Mouse (Mus musculus): ENCODE results near the gene Tagln. TPM values are rescaled to one million over a fixed set of nuclear protein-coding genes. Genes with fewer than 3 reads are reported as not detected.
A peak's percentile ranks its signal among the peaks of the same experiment; 100 is the strongest.

Gene Tagln
- polyA plus RNA-seq, 1 experiment from 2014 or later, result 10.8 TPM

GRCm38 (mm10) chr9:45958023-45958670 is 22.3 kb upstream of the Tagln start:
- H3K4me2 ChIP-seq, result no peak overlapping the region
- H3K36me3 ChIP-seq, result peaks cover 32% of the 10 kb centered on the region
- peaks cover 52% of the 10 kb centered on the region for H3K4me1 ChIP-seq (replicated peaks)
- peak overlapping the region; percentile 56 for H3K27ac ChIP-seq (replicated peaks)
- no peak overlapping the region for H3K9ac ChIP-seq
- H3K27me3 ChIP-seq, result no peaks in the 10 kb centered on the region
- 50% methylated on average over 7 of the region's 7 CpGs for WGBS
- H3K9me3 ChIP-seq, result no peaks in the 10 kb centered on the region
- H3K4me3 ChIP-seq, result no peak overlapping the region
- ATAC-seq (ENCODE audit: low read depth), result no peak

GRCm38 (mm10) chr9:45955107-45955963 is 19.5 kb upstream of the Tagln start, which contains the start of gene Sidt2:
Gene Sidt2 (minus strand): TSS chr9:45955258.
- Histone ChIP-seq H3K27ac (replicated peaks) (peak within 1 kb of the TSS; percentile 86), H3K9ac (peak within 1 kb of the TSS; percentile 91), H3K4me1 (replicated peaks) (peaks cover 56% of the 10 kb centered on the region), H3K36me3 (peaks cover 29% of the 10 kb centered on the region), H3K9me3 (no peaks in the 10 kb centered on the region), H3K4me3 (peak within 1 kb of the TSS; percentile 76), H3K27me3 (no peaks in the 10 kb centered on the region), H3K4me2 (peak within 1 kb of the TSS; percentile 94)
- ATAC-seq (ENCODE audit: low read depth), result peak; percentile 97
- WGBS, result under 1% methylated on average over 48 of the region's 48 CpGs

- H3K4me3 ChIP-seq, result peak overlapping the region; percentile 76
- H3K4me2 ChIP-seq, result peak overlapping the region; percentile 94
- ATAC-seq (ENCODE audit: low read depth), result peak; percentile 45
- under 1% methylated on average over 62 of the region's 63 CpGs for WGBS
- H3K27me3 ChIP-seq, result no peaks in the 10 kb centered on the region
- peak overlapping the region; percentile 86 for H3K27ac ChIP-seq (replicated peaks)
- H3K4me1 ChIP-seq (replicated peaks), result peaks cover 56% of the 10 kb centered on the region
- peaks cover 31% of the 10 kb centered on the region for H3K36me3 ChIP-seq
- no peaks in the 10 kb centered on the region for H3K9me3 ChIP-seq
- peak overlapping the region; percentile 91 for H3K9ac ChIP-seq
These were observed 18.6 kb upstream of the Tagln start for GRCm38 (mm10) chr9:45954294-45955106.

DNA sequence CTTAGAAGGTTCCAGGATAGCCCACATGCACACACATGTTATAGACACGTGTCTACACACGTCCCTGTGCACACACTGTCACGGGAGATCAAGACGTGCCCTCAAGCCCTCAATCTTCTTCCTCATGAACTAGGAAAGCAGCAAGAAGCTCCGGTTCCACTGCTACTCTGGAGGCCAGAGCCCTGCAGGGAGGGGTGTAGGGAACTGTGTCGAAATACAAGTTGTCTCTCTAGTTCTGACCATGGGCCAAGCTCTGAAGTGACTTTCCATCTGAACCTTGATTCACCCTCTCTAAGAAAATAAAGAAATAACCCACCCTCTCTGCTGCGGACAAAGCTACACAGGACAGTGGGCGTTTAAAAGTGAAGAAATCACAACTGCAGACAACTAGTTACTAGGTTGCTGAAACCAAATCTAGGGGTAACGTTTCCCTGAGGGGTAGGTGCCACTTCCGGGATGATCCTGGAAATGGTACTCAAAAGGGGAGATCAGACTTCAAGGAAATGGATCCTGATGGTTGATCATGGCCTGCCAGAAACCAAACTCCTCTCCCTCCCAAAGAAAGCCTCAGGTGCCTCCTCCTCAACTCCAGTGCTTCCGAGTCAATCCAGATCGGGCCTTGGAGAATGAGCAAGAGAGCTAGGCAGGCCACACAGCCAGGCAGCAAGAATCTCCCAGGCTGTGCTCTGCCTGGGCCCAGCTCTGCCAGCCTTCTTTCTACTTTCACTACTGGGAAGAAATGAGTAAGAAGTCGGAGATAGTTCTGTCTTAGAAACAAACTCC is 17.8 kb upstream of the Tagln start:
- peak overlapping the region; percentile 91 for H3K9ac ChIP-seq
- peak overlapping the region; percentile 86 for H3K27ac ChIP-seq (replicated peaks)
- H3K27me3 ChIP-seq, result no peaks in the 10 kb centered on the region
- peak overlapping the region; percentile 94 for H3K4me2 ChIP-seq
- H3K9me3 ChIP-seq, result no peaks in the 10 kb centered on the region
- peaks cover 39% of the 10 kb centered on the region for H3K36me3 ChIP-seq
- ATAC-seq (ENCODE audit: low read depth), result no peak
- peak overlapping the region; percentile 76 for H3K4me3 ChIP-seq
- WGBS, result 60% methylated on average over 13 of the region's 13 CpGs
- peaks cover 52% of the 10 kb centered on the region for H3K4me1 ChIP-seq (replicated peaks)

- no peak for ATAC-seq (ENCODE audit: low read depth)
- H3K9me3 ChIP-seq, result no peaks in the 10 kb centered on the region
- no peak overlapping the region for H3K27ac ChIP-seq (replicated peaks)
- WGBS, result 85% methylated on average over 7 of the region's 7 CpGs
- peak overlapping the region; percentile 91 for H3K9ac ChIP-seq
- peak overlapping the region; percentile 94; the same call in 1 of the 2 replicates for H3K4me2 ChIP-seq
- H3K4me1 ChIP-seq (replicated peaks), result peaks cover 44% of the 10 kb centered on the region
- no peak overlapping the region for H3K4me3 ChIP-seq
- peaks cover 47% of the 10 kb centered on the region for H3K36me3 ChIP-seq
- H3K27me3 ChIP-seq, result no peaks in the 10 kb centered on the region
These were observed 17.0 kb upstream of the Tagln start for GRCm38 (mm10) chr9:45952890-45953289.

DNA sequence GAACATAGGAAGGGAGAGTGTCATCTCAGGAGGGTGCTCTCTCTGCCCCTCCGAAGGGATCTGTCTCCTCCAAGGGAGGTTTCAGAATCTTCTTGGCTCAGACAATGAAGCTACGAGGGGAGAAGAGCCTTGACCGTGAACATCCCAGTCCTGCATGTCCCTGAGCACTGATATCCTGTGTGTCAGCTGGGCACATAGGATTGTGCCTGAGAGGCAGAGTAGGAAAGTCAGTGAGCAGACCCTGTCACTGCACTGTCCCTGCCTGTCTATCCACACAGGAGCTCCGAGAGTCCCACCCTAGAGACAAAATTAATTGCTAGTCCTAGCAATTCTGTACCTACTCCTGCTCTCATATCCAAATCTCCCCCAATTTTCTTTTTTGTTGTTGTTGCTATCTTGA is 16.2 kb upstream of the Tagln start:
- no peak for ATAC-seq (ENCODE audit: low read depth)
- peaks cover 56% of the 10 kb centered on the region for H3K36me3 ChIP-seq
- peaks cover 36% of the 10 kb centered on the region for H3K4me1 ChIP-seq (replicated peaks)
- H3K9ac ChIP-seq, result no peak overlapping the region
- H3K4me3 ChIP-seq, result no peak overlapping the region
- no peaks in the 10 kb centered on the region for H3K9me3 ChIP-seq
- no peaks in the 10 kb centered on the region for H3K27me3 ChIP-seq
- H3K27ac ChIP-seq (replicated peaks), result no peak overlapping the region
- 91% methylated on average over 4 of the region's 4 CpGs for WGBS
- H3K4me2 ChIP-seq, result no peak overlapping the region

DNA sequence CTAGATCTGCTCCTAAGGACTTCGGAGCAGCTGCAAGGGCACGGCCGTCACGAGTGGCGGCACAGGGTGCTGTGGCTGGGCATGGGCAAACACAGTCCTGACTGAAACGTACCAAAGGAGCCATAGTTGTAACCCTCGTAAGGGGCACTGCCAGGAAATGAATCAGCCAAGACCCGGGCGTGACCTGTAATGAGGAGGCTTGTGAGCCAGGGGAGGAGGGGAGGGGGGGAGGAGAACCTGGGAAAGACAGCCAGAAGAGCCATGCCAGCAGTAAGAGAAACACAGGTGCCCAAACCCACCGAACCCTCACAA is 11.0 kb upstream of the Tagln start:
- Histone ChIP-seq H3K9me3 (no peaks in the 10 kb centered on the region), H3K27ac (replicated peaks) (no peak overlapping the region), H3K4me2 (no peak overlapping the region), H3K9ac (no peak overlapping the region), H3K4me3 (no peak overlapping the region), H3K4me1 (replicated peaks) (no peaks in the 10 kb centered on the region), H3K27me3 (no peaks in the 10 kb centered on the region), H3K36me3 (peaks cover 99% of the 10 kb centered on the region)
- ATAC-seq (ENCODE audit: low read depth), result no peak
- WGBS, result 91% methylated on average over 10 of the region's 10 CpGs

DNA sequence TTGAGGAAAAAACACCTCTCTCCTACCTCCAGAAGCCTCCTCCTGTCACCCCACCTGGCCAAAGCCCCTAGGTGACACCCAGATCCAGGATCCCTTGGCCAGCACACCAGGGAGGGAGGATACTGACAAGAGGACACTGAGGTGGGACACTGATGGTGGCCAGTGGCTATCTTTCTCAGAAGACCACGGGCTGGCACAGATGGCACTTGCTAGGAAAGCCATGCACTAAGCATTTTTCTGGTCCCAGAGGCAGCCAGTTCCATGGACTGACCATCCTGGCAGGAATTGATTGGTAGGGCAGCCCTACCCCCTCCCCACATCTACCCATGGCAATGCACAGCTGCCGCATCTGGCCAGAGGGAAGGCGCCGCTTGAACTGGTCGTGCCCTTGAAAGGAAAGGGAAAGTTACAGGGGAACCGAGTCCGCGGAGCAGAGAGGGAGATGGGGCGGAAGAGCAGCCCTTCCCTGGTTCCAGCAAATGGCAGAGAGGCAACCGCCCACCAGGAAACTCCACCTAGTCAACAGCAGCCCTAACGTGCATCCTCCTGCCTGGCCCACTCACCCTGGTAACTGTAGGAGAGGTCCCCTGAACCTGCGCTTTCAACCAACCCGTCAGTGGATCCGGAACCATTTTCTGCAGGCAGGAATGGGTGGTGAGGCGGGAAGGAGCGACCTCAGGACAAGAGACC is 10.5 kb upstream of the Tagln start:
- Histone ChIP-seq H3K9me3 (no peaks in the 10 kb centered on the region), H3K4me2 (no peak overlapping the region), H3K36me3 (peaks cover 99% of the 10 kb centered on the region), H3K27me3 (no peaks in the 10 kb centered on the region), H3K27ac (replicated peaks) (no peak overlapping the region), H3K9ac (no peak overlapping the region), H3K4me1 (replicated peaks) (no peaks in the 10 kb centered on the region), H3K4me3 (no peak overlapping the region)
- 89% methylated on average over 16 of the region's 16 CpGs for WGBS
- ATAC-seq (ENCODE audit: low read depth), result no peak

- WGBS, result 90% methylated on average over 13 of the region's 13 CpGs
- Histone ChIP-seq H3K36me3 (peaks cover 99% of the 10 kb centered on the region), H3K9ac (no peak overlapping the region), H3K4me2 (no peak overlapping the region), H3K27me3 (no peaks in the 10 kb centered on the region), H3K27ac (replicated peaks) (no peak overlapping the region), H3K4me1 (replicated peaks) (no peaks in the 10 kb centered on the region), H3K9me3 (no peaks in the 10 kb centered on the region), H3K4me3 (no peak overlapping the region)
- ATAC-seq (ENCODE audit: low read depth), result no peak
These were observed 9.9 kb upstream of the Tagln start for GRCm38 (mm10) chr9:45945721-45946120.

GRCm38 (mm10) chr9:45944506-45945400 is 8.9 kb upstream of the Tagln start:
- WGBS, result 88% methylated on average over 13 of the region's 13 CpGs
- no peak for ATAC-seq (ENCODE audit: low read depth)
- H3K36me3 ChIP-seq, result peaks cover 94% of the 10 kb centered on the region
- no peak overlapping the region for H3K9ac ChIP-seq
- H3K4me1 ChIP-seq (replicated peaks), result no peaks in the 10 kb centered on the region
- H3K4me3 ChIP-seq, result no peak overlapping the region
- no peak overlapping the region for H3K27ac ChIP-seq (replicated peaks)
- H3K27me3 ChIP-seq, result no peaks in the 10 kb centered on the region
- no peaks in the 10 kb centered on the region for H3K9me3 ChIP-seq
- H3K4me2 ChIP-seq, result no peak overlapping the region

Measured in neural tube, embryonic 13.5 days (tissue).